Mouse (Mus musculus): ENCODE results near the gene B4galnt1.

The B4galnt1 gene

DNA sequence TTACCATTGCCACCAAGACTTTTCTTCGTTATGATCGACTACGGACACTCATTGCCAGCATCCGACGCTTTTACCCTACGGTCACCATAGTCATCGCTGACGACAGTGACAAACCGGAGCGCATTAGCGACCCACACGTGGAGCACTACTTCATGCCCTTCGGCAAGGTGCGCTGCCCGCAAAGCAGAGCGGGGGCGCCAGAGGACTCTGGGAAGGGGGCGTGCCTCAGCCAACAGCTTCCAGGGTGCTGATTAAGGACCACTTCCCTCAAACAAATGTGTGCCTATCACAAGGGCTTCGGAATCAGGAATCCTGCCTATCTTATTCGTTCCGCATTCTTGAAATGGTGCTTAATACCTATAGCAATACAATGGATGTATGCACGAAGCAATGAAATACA, 5.0 kb downstream of the B4galnt1 start:
- no peak for DNase-seq (ENCODE audit: low read depth, low spot score)

GRCm38 (mm10) chr10:127170837-127171272, 5.8 kb downstream of the B4galnt1 start:
- DNase-seq (ENCODE audit: low read depth, low spot score) = no peak

DNA sequence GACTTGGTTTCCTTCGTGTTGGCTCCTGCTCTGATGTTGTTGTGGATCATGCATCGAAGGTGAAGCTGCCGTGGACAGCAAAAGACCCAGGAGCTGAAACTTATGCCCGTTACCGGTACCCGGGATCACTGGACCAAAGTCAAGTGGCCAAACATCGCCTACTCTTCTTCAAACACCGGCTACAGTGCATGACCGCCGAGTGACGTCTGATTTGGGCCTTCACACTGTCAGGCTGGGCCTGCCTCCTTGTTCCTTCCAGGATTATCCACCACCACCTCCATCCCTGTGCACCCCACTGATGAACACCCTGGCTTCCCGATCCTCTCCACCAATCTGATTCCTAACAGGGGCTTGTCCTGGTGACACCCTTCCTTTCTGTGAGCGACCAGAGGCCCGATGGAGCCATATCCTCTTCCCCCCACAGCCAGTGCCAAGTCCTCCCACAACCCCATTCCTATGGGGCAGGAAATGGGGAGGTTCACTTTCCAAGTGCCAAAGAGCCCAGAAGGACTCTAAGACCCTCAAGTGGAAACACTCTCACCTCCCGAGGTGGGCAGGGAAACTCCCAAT, 6.7 kb downstream of the B4galnt1 start:
- no peak for DNase-seq (ENCODE audit: low read depth, low spot score)

DNA sequence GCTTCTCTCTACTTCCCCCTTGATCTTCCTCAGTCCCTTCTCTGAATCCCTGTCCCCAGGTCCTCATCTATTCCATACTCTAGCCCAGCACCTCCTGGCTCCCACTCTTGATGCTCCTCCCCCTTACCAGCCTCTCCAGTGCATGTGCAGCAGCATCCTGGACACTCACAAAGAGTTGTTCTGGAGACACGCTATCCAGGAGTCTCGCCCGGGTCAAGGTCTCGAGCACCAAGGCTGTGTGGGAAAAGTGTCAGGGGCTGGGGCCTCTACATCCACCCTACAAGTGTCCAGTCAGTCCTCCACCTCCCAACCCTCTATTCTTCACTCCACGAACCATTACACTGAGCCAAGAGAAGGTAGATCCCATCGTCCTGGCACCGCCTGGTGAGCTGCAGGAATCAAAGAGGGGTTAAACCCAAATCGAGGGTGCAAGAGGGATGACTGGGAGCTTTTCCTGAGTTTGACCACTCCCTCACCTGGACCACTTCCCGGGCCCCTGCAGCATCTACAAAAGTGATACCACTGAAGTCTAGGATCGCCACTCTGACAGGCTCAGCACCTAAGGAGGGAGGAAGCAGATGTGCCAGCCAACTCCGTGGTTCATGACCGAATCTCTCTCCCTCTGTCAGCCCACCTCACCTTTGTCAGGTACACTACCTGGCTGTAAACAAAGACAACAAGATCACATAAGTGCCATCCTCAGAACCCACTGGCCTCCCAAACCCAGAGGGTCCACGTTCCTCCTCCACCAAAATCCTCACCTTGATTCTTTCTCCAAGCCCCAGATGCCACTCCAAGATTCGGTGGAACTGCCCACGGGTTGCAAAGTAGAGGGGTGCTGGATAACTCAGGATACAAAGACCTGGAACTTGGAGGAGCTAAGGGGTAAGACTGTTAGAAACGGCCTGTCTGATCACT, 8.4 kb downstream of the B4galnt1 start:
- no peak for DNase-seq (ENCODE audit: low read depth, low spot score)

DNA sequence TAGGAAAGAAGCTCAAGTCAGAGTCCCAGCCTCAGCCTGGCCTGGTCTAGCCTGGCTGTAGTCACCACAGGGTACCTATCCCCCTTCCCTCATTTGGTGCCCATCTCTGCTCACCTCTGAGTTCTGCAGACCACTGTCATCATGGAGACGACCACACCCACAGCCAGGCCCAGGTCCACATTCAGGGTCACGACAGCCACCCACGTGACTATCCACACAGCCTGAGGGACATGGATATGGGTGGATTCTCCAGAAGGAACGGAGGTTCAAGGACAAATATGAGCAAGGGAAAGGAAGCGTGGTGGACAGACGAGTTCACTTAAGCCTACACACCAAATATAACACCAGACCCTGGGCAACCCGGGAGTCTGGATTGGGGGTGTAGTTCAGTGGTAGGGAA, 9.1 kb downstream of the B4galnt1 start:
- no peak for DNase-seq (ENCODE audit: low read depth, low spot score)

GRCm38 (mm10) chr10:127176228-127176627, 11.2 kb downstream of the B4galnt1 start:
- DNase-seq (ENCODE audit: low read depth, low spot score) = no peak

DNA sequence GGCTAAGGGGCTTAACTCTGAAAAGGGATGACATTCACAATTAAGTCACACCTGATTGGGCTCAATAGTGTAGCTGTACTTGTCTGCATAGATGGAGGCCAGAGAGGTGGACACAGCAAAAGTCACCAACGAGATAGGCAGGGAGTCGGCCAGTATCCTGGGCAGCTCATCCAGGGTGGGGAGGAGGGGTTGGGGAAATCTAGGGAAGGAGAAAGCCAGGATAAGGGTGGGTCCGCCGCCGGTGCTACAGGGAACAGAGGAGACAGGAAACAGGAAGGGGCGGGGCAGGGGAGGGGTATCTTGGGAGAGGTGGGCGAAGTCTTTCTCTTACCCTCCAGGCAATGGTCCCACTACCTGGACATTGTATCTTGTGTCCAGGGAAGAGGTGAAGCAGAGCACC, 11.7 kb downstream of the B4galnt1 start:
- no peak for DNase-seq (ENCODE audit: low read depth, low spot score)

DNA sequence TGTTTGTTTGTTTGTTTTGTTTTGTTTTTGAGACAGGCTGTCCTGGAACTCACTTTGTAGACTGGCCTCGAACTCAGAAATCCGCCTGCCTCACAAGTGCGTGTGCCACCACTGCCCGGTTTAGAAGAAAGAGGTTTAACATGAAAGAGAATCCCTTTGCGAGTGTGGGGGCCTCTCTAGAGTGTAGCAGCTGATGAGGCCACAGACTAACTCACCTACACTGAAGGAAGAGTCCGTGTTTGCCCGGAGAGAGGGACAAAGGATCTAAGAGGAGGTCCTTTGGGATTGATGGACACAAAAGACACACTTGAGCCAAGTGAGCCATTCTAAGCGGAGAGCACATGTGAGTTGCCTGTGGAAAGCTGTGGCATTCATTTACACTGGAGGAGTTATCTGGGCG, 12.2 kb downstream of the B4galnt1 start:
- DNase-seq (ENCODE audit: low read depth, low spot score) = no peak

DNA sequence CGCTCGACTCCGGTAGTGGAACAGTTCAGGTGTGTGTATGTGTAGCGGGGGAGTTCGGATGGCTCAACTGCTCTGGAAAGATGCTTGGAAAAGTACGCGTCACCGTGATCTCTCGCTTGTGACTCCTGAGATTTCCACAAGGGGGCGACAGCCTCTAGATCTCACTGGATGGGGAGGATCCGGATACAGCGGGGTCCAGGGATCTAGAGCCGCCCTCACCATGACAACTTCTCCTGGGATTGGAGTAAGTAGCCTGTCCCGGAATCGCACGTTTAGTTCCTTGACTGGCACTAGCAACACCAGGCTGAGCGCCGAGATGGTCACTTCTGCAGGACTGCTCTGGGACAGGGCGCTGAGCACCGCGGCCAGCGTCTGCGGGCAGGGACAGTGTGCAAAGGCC, 12.7 kb downstream of the B4galnt1 start:
- DNase-seq (ENCODE audit: low read depth, low spot score) = peak; percentile 81

DNA sequence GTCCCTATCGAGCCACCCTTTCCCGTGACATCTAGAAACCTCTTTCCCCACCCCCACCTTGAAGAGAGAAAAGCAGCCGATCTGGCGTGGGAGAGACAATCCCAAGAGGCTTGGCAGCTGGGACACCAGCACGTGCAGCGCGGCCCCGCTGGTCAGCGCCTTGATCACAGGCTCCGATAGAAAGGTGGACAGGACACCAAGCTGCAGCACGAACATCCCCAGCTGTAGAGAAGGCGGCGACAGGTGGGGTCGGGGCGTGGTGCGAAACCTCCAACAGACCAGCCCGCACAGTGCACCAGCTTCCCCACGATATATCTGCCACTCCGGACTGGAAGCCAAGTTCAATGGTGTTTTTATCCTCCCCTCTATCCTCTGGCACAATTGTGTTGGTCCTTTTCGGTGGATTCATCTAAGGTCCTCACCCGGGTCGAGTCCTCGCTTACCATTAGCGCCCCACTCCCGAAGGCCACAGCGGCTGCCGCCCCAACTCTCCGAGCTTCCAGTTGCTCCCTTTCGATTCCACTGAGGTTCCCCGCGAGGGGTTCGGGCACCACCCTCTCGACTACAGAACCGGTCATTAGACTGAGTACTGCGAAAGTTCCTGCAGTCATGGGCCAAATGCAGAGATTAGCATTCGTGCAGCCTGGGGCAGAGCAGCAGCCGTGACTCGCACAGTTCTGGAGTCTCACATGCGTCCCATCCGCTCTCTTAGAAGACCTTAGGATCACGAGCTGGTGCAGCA, 13.4 kb downstream of the B4galnt1 start:
- no peak for DNase-seq (ENCODE audit: low read depth, low spot score)

GRCm38 (mm10) chr10:127179871-127180694, 15.1 kb downstream of the B4galnt1 start, which contains the start of gene Slc26a10:
Gene Slc26a10, minus strand, starts transcription at chr10:127180645.
- no peak for DNase-seq (ENCODE audit: low read depth, low spot score)

DNA sequence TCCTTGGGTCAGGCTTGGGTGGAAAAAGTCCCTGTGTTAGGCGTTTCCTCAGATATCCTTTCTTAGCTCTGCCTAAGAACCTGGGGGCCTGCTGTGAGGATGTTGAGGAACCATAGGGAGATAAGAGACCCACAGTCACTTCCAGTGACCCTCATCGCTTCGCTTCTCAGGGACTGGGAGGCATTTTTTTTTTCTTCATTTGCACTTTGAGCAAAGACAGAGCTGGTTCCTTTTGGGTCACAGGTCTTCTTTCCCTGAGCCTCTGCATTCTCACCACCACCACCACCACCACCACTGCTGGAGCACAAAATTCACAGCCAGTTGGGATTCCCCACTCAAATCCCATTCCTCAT, 15.6 kb downstream of the B4galnt1 start:
- no peak for DNase-seq (ENCODE audit: low read depth, low spot score)

DNA sequence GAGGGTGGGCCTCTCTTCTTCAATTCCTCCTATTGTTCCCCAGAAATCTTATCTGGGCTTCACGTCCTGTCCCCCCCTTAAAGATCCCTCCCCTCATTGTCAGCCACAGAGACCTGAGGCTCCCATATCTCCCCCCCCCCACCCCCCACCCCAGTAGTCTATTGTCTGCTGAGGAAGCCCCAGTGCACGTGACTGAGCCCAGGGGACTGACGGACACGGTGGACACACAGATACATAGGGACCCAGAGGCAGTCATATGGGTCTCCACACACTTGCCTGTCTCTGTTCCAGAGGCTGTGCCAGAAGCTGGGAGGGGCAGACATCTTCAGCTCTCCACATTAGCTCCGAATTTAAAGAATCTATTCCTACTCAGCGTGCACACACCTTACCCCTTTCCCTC, 16.5 kb downstream of the B4galnt1 start:
- no peak for DNase-seq (ENCODE audit: low read depth, low spot score)

DNA sequence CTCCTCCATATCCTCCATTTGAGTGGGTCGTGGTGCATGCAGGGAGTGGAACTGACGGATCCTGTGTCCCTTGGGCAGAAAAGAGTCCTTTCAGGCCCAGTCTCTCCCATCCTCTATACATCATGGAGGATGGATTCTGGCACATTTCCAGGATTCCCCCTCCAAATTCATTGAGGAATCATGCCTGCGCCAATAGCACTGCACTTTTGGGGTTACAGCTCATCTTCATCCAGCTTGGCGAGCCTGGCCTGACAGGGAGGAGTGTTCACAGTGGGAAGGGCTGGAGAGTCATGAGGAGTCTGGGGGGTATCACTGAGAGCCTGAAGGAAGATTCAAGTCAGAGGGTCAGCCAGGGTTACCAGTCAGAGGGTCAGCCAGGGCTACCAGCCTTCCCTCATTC, 17.6 kb downstream of the B4galnt1 start:
- no peak for DNase-seq (ENCODE audit: low read depth, low spot score)

DNA sequence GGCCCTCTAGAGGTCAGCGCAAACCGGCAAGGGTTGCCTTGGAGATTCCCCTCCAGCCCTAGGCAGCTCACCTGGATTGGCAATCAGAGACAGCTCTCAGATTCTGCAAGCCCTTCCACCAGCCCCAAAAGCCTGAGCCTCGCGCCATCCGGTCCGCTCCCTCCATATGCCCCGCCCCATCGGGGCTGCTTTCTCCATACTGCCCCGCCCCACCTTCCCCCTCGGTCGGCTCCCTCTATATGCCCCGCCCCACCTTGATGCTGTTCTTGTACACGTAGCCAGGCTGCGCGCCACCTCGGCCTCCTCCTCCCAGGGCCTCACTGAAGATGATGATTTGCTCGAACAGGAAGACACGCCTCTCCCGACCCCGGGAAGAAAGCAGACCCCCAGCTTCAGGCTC, 18.7 kb downstream of the B4galnt1 start:
- no peak for DNase-seq (ENCODE audit: low read depth, low spot score)

DNA sequence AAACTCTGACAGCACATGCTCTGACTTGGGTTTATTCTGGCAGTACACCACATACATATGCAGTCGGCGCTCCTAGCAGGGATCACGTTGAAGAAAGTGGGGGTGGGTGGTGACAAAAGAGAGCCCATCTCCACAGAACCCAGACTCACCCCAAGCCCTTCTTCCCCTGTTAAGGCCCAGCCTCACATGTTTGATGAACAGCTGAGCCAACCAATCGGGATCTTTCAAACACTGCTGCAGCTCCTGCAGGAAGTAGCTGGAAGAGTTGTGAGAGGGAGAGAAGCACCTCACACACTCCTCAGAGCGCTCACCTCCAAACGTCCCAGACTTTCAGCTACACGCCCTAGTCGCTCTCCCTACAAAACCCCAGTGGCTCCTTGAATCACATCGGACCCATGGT, 20.1 kb downstream of the B4galnt1 start:
- no peak for DNase-seq (ENCODE audit: low read depth, low spot score)

DNA sequence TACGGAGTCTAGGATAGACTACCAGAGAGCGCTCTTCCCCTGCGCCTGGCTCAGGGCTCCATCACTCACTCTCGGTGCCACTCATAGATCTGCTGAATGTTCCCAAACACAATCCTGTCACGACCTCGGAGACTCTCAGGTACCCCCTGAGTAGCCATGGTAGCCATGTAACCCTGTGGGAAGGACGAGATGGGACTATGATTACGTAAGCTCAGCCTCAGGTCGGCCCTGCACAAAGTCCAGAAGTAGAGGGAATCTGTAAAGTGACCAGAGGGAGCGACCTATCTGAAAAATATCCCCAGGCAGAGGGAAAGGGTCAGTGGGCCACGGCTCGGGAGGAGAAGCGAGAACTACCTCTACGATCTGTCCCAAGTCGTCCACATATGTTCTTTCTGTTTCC, 20.5 kb downstream of the B4galnt1 start:
- no peak for DNase-seq (ENCODE audit: low read depth, low spot score)

GRCm38 (mm10) chr10:127186451-127186850, 21.4 kb downstream of the B4galnt1 start:
- DNase-seq (ENCODE audit: low read depth, low spot score) = no peak

- DNase-seq (ENCODE audit: low read depth, low spot score) = no peak
Observed at GRCm38 (mm10) chr10:127187371-127188078, 22.5 kb downstream of the B4galnt1 start.

GRCm38 (mm10) chr10:127188079-127188453, 23.0 kb downstream of the B4galnt1 start:
- no peak for DNase-seq (ENCODE audit: low read depth, low spot score)
